Mouse (Mus musculus) MEL (cell line): Measurements from ENCODE around the gene Vpreb3. TPM values are rescaled to one million over a fixed set of nuclear protein-coding genes. Genes with fewer than 3 reads are reported as not detected.

Experiments used
- DNase-seq: peaks from one replicate; pipeline ENCODE4 v3.0.0; 2011; ENCODE audit warnings: low read depth, low spot score
- H3K27ac ChIP-seq: 2 replicates; pipeline ENCODE4 v1.5.1; 2012; ENCODE audit warnings: low read depth, mild to moderate bottlenecking, control low read depth, low read length, moderate library complexity; ENCODE audit not compliant: control insufficient read depth
- H3K27me3 ChIP-seq, 2 experiments: fragments of 150-350 bp in 1 of 2; sonication (generic) in 1 of 2; 2 replicates each; pipeline ENCODE4 v1.6.1; 2012; ENCODE audit warnings: low read length in 2 of 2, mild to moderate bottlenecking in 2 of 2, improper control_type of control experiment in 1 of 2, moderate library complexity in 1 of 2; ENCODE audit not compliant: insufficient read depth in 2 of 2, control insufficient read depth in 1 of 2
- H3K36me3 ChIP-seq, 2 experiments: 2 replicates each; pipeline ENCODE4 v1.6.1; 2012 to 2014; ENCODE audit warnings: low read length in 2 of 2, improper control_type of control experiment in 1 of 2, inconsistent platforms in 1 of 2, mild to moderate bottlenecking in 1 of 2; ENCODE audit not compliant: insufficient read depth in 2 of 2, control insufficient read depth in 1 of 2
- H3K4me1 ChIP-seq, 2 experiments: fragments of 150-350 bp in 1 of 2; sonication (generic) in 1 of 2; 2 replicates each; pipeline ENCODE4 v1.6.1; 2012; ENCODE audit warnings: low read length in 2 of 2, improper control_type of control experiment in 1 of 2, mild to moderate bottlenecking in 1 of 2; ENCODE audit not compliant: insufficient read depth in 2 of 2, control insufficient read depth in 1 of 2
- H3K4me3 ChIP-seq, 2 experiments: fragments of 150-350 bp in 1 of 2; sonication (generic) in 1 of 2; 2 replicates each; pipeline ENCODE4 v1.5.1; 2012; ENCODE audit warnings: low read depth in 2 of 2, low read length in 2 of 2, mild to moderate bottlenecking in 2 of 2, moderate library complexity in 2 of 2, control low read depth in 1 of 2, improper control_type of control experiment in 1 of 2; ENCODE audit not compliant: control insufficient read depth in 1 of 2, insufficient read depth in 1 of 2
- H3K79me2 ChIP-seq: 2 replicates; pipeline ENCODE4 v1.6.1; 2012; ENCODE audit warnings: mild to moderate bottlenecking, low read length, moderate library complexity; ENCODE audit not compliant: control insufficient read depth, poor library complexity, insufficient read depth
- H3K9ac ChIP-seq: 2 replicates; pipeline ENCODE4 v1.6.1; 2012; ENCODE audit warnings: low read depth, mild to moderate bottlenecking, control low read depth, low read length, moderate library complexity; ENCODE audit not compliant: control insufficient read depth, poor library complexity, severe bottlenecking
- H3K9me3 ChIP-seq: fragments of 150-350 bp; sonication (generic); replicated peaks from 2 replicates; pipeline ENCODE4 v1.6.1; 2012; ENCODE audit warnings: mild to moderate bottlenecking, low read length, improper control_type of control experiment, moderate library complexity; ENCODE audit not compliant: insufficient read depth
- CHD1 ChIP-seq: IDR thresholded peaks from 2 replicates; pipeline ENCODE4 v1.6.1; 2012; ENCODE audit warnings: low read depth, mild to moderate bottlenecking, inconsistent platforms, low read length, improper control_type of control experiment
- CTCF ChIP-seq, 3 experiments: IDR thresholded peaks in 2 of 3; conservative IDR thresholded peaks in 1 of 3; 2 replicates each; pipeline ENCODE4 v1.5.1; 2011 to 2012; ENCODE audit warnings: low read length in 3 of 3, low read depth in 2 of 3, mild to moderate bottlenecking in 2 of 3, improper control_type of control experiment in 1 of 3, inconsistent platforms in 1 of 3, mixed read lengths in 1 of 3, moderate library complexity in 1 of 3; ENCODE audit not compliant: control insufficient read depth in 1 of 3, insufficient read depth in 1 of 3, poor library complexity in 1 of 3, severe bottlenecking in 1 of 3
- E2F4 ChIP-seq: IDR thresholded peaks from 2 replicates; pipeline ENCODE4 v1.6.1; 2011; ENCODE audit warnings: low read depth, low read length, improper control_type of control experiment, borderline replicate concordance
- ELF1 ChIP-seq: IDR thresholded peaks from 2 replicates; pipeline ENCODE4 v1.6.1; 2014; ENCODE audit warnings: low read depth, mild to moderate bottlenecking, inconsistent platforms, low read length, improper control_type of control experiment, moderate library complexity
- EP300 ChIP-seq, 2 experiments: IDR thresholded peaks; 2 replicates each; pipeline ENCODE4 v1.6.1; 2011; ENCODE audit warnings: improper control_type of control experiment in 2 of 2, low read length in 2 of 2, low read depth in 1 of 2, mild to moderate bottlenecking in 1 of 2
- JUND ChIP-seq: IDR thresholded peaks from 2 replicates; pipeline ENCODE4 v1.6.1; 2011; ENCODE audit warnings: low read depth, mild to moderate bottlenecking, improper control_type of control experiment, low read length
- KAT2A ChIP-seq: conservative IDR thresholded peaks from 2 replicates; pipeline ENCODE4 v1.6.1; 2012; ENCODE audit warnings: low read depth, low read length, improper control_type of control experiment, inconsistent platforms
- MAX ChIP-seq: IDR thresholded peaks from 2 replicates; pipeline ENCODE4 v1.6.1; 2011; ENCODE audit warnings: low read length, improper control_type of control experiment
- MYC ChIP-seq: IDR thresholded peaks from 2 replicates; pipeline ENCODE4 v1.6.1; 2011; ENCODE audit warnings: low read depth, mild to moderate bottlenecking, low read length, improper control_type of control experiment, moderate library complexity
- NELFE ChIP-seq: IDR thresholded peaks from 2 replicates; pipeline ENCODE4 v1.6.1; 2011; ENCODE audit warnings: low read depth, low read length, improper control_type of control experiment
- NRF1 ChIP-seq: IDR thresholded peaks from 2 replicates; pipeline ENCODE4 v1.6.1; 2014; ENCODE audit warnings: low read depth, mild to moderate bottlenecking, inconsistent platforms, low read length, improper control_type of control experiment, moderate library complexity; ENCODE audit not compliant: poor library complexity, insufficient read depth, severe bottlenecking
- SIN3A ChIP-seq: IDR thresholded peaks from 2 replicates; pipeline ENCODE4 v1.6.1; 2012; ENCODE audit warnings: low read length, improper control_type of control experiment, inconsistent platforms
- TBP ChIP-seq: IDR thresholded peaks from 2 replicates; pipeline ENCODE4 v1.8.0; 2011; ENCODE audit warnings: low read depth, low read length, improper control_type of control experiment
- USF1 ChIP-seq: IDR thresholded peaks from 2 replicates; pipeline ENCODE4 v1.6.1; 2014; ENCODE audit warnings: low read depth, mild to moderate bottlenecking, inconsistent platforms, low read length, improper control_type of control experiment, moderate library complexity
- USF2 ChIP-seq, 2 experiments: IDR thresholded peaks; 2 replicates each; pipeline ENCODE4 v1.6.1; 2011 to 2012; ENCODE audit warnings: improper control_type of control experiment in 2 of 2, low read length in 2 of 2, borderline replicate concordance in 1 of 2, inconsistent platforms in 1 of 2, low read depth in 1 of 2, mild to moderate bottlenecking in 1 of 2; ENCODE audit not compliant: insufficient read depth in 1 of 2
- ZKSCAN1 ChIP-seq: IDR thresholded peaks from 2 replicates; pipeline ENCODE4 v1.6.1; 2012; ENCODE audit warnings: low read depth, mild to moderate bottlenecking, inconsistent platforms, low read length, improper control_type of control experiment, moderate library complexity
- ZNF384 ChIP-seq: IDR thresholded peaks from 2 replicates; pipeline ENCODE4 v1.6.1; 2012; ENCODE audit warnings: low read depth, mild to moderate bottlenecking, inconsistent platforms, low read length, improper control_type of control experiment
- polyA plus RNA-seq, 2 experiments: library from polyadenylated mRNA; stranded (reverse) in 1 of 2; unstranded in 1 of 2; fragments of >175 nt in 1 of 2; fragments of >200 nt in 1 of 2; gene quantifications; 2 replicates each; pipeline versions ENCODE4 v1.2.1 to v1.2.4; 2012; ENCODE audit warnings: low replicate concordance in 2 of 2, low read depth in 1 of 2; ENCODE audit not compliant: insufficient read length in 2 of 2, insufficient read depth in 1 of 2, missing spikeins in 1 of 2
- total RNA-seq: library from RNA; depleted of rRNA; stranded (reverse); fragments of 300-350 nt; gene quantifications from 2 replicates; pipeline ENCODE4 v1.2.3, GENCODE M21; 2012

Gene Vpreb3
- total and polyA plus RNA-seq, 3 experiments: 0.27 to 0.88 TPM; not detected in 1

DNA sequence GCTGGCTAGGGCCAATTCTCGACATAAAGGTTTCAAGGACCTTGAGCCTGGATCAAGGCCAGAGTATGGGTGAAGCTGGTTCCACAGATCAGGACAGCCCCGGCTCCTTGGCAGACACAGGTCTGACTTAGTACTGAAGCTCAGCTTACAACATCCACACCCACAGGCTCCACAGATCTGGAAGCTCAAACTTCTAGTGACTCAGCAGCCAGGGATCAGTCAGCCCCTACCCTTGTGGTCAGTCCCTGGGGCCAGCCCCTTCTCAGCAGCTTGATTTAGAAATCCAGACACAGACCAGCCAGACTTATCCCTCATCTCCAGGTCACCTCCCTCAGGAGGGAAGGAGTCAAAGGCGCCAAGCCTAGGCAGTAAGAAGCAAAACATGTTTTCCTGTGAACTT, 44.0 kb upstream of the Vpreb3 start:
- Histone ChIP-seq H3K4me1 (no peaks in the 10 kb centered on the region), H3K27me3 (no peaks in the 10 kb centered on the region), H3K27ac (no peak overlapping the region), H3K79me2 (no peaks in the 10 kb centered on the region), H3K4me3 (no peak overlapping the region), H3K36me3 (peaks cover 0 to 15% of the 10 kb centered on the region in 2 experiments; a peak in 2 of 4 replicates), H3K9me3 (no peaks in the 10 kb centered on the region), H3K9ac (no peak overlapping the region)
- DNase-seq: no peak
- no peak for TF ChIP-seq E2F4
- no peak for TF ChIP-seq MAX
- TF ChIP-seq JUND: no peak
- TF ChIP-seq CTCF (IDR thresholded peaks at IDR 0.05 in 2 of 3, conservative IDR thresholded peaks at IDR 0.05 in 1 of 3; ENCODE audit: control insufficient read depth in 1 of 3, insufficient read depth in 1 of 3, low read depth in 2 of 3, low read length in 3 of 3, poor library complexity in 1 of 3, severe bottlenecking in 1 of 3): no peak

DNA sequence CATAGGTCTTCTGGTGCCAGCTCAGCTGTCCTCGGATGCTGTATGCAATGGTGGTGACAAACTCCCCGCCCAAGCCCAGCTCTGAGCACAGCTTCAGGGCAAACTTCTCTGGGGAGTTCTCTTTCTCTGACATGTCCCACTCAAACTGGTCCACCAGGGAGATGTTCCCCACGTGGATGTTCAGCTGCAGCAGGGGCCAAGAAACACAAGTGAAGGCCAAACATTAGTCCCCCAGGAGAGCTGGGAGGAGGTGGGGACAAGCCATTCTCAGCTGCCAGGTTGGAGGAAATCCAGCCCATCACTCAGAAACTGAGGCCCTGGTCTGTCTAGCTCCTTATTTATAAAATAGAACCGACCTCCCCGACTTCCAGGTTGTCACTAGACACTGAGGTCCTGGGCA, 38.5 kb upstream of the Vpreb3 start:
- Histone ChIP-seq H3K36me3 (peaks cover 0 to 28% of the 10 kb centered on the region in 2 experiments; a peak in 2 of 4 replicates), H3K27me3 (no peaks in the 10 kb centered on the region), H3K4me1 (no peaks in the 10 kb centered on the region), H3K4me3 (no peak overlapping the region), H3K9ac (no peak overlapping the region), H3K79me2 (no peaks in the 10 kb centered on the region), H3K9me3 (no peaks in the 10 kb centered on the region), H3K27ac (no peak overlapping the region)
- TF ChIP-seq NRF1 (no peak), MYC (no peak), ZNF384 (no peak), CHD1 (no peak), USF2 (IDR thresholded peaks at IDR 0.05; ENCODE audit: borderline replicate concordance in 1 of 2, insufficient read depth in 1 of 2, low read depth in 1 of 2, low read length in 2 of 2) (no peak), TBP (no peak), NELFE (no peak), SIN3A (no peak), EP300 (IDR thresholded peaks at IDR 0.05; ENCODE audit: low read depth in 1 of 2, low read length in 2 of 2) (no peak), ELF1 (no peak), KAT2A (no peak), USF1 (no peak), ZKSCAN1 (no peak), CTCF (IDR thresholded peaks at IDR 0.05 in 2 of 3, conservative IDR thresholded peaks at IDR 0.05 in 1 of 3; ENCODE audit: control insufficient read depth in 1 of 3, insufficient read depth in 1 of 3, low read depth in 2 of 3, low read length in 3 of 3, poor library complexity in 1 of 3, severe bottlenecking in 1 of 3) (no peak)
- no peak for DNase-seq
